Comparison of ENCODE assay signal across 13 mouse cellular contexts in genomic region chr4:121004679-121005078, GRCm38 (mm10). TPM values are rescaled to one million over a fixed set of nuclear protein-coding genes. Genes with fewer than 3 reads are reported as not detected.
DNase-seq lines count a peak whose midpoint lies in the region; ATAC-seq and TF ChIP-seq lines count a peak whose summit lies in the region.
"Had no signal": no experiment of that assay in that cellular context is flagged by ENCODE, and none has a peak within 500 bp of the region (broad histone marks: within the 10 kb centered on the region; RNA-seq: fewer than 3 reads in every experiment).

No protein-coding gene starts in this region.

- H3K9me3 ChIP-seq in midbrain, embryonic 14.5 days (ENCODE audit: control insufficient read depth, low read length) = no peaks in the 10 kb centered on the region
- no peaks in the 10 kb centered on the region for H3K9me3 ChIP-seq in midbrain, embryonic 16.5 days (replicated peaks; ENCODE audit: control insufficient read depth, low read length, poor library complexity, severe bottlenecking)
- H3K9me3 ChIP-seq: embryonic facial prominence, embryonic 13.5 days had no signal

- H3K4me1 ChIP-seq in midbrain, embryonic 14.5 days (ENCODE audit: control insufficient read depth, insufficient read depth, low read length) = peaks cover 39% of the 10 kb centered on the region
- peaks cover 25% of the 10 kb centered on the region for H3K4me1 ChIP-seq in midbrain, embryonic 16.5 days (ENCODE audit: control insufficient read depth, insufficient read depth, low read length)
- H3K4me1 ChIP-seq in olfactory bulb, adult 2 months (ENCODE audit: control insufficient read depth, insufficient read depth, low read length) = peaks cover 18% of the 10 kb centered on the region

- TF ChIP-seq CTCF in olfactory bulb, adult 2 months (IDR thresholded peaks at IDR 0.05; ENCODE audit: insufficient read depth, low read depth, low read length) = no peak

- H3K27me3 ChIP-seq in midbrain, embryonic 14.5 days (ENCODE audit: control insufficient read depth, insufficient read depth, low read length) = no peaks in the 10 kb centered on the region
- no peaks in the 10 kb centered on the region for H3K27me3 ChIP-seq in midbrain, embryonic 16.5 days (ENCODE audit: control insufficient read depth, insufficient read depth, low read depth, low read length)
- H3K27me3 ChIP-seq: embryonic facial prominence, embryonic 13.5 days had no signal

- intact Hi-C loops in heart, postnatal 36 days (cut with DNase I) = no loop called here

- peak; percentile 91 for DNase-seq in heart, adult 11 months
- no peak for DNase-seq in heart, postnatal 36 days
- DNase-seq in midbrain, embryonic 14.5 days = no peak
- no peak for DNase-seq in cerebellum, adult 11-12 months
- DNase-seq: adrenal gland, adult 8-10 months; gastrocnemius, postnatal 36 days; lung, postnatal 4 days; right cerebral cortex, postnatal 4 days had no signal

- 90% methylated on average over 4 of the region's 4 CpGs for WGBS in midbrain, embryonic 14.5 days
- 88% methylated on average over 4 of the region's 4 CpGs for WGBS in midbrain, embryonic 16.5 days
- WGBS in olfactory bulb, adult 2 months = 74% methylated on average over 4 of the region's 4 CpGs

- H3K4me3 ChIP-seq in midbrain, embryonic 14.5 days (replicated peaks; ENCODE audit: low read depth, low read length) = no peak overlapping the region
- H3K4me3 ChIP-seq in midbrain, embryonic 16.5 days (ENCODE audit: low read depth, low read length) = no peak overlapping the region
- no peak overlapping the region for H3K4me3 ChIP-seq in olfactory bulb, adult 2 months (ENCODE audit: insufficient read depth, low read depth, low read length)
- H3K4me3 ChIP-seq: embryonic facial prominence, embryonic 13.5 days had no signal

- peak overlapping the region; percentile 79 for H3K27ac ChIP-seq in midbrain, embryonic 14.5 days (replicated peaks; ENCODE audit: low read depth, low read length)
- H3K27ac ChIP-seq in midbrain, embryonic 16.5 days (ENCODE audit: low read length) = no peak overlapping the region; the same call in 1 of the 2 replicates
- 0 out of 2 replicates have a peak overlapping the region, but pooled peaks have one; percentile 0 for H3K27ac ChIP-seq in olfactory bulb, adult 2 months (ENCODE audit: insufficient read depth, low read depth, low read length)

- no peaks in the 10 kb centered on the region for H3K36me3 ChIP-seq in midbrain, embryonic 14.5 days (ENCODE audit: control insufficient read depth, insufficient read depth, low read length)
- no peaks in the 10 kb centered on the region for H3K36me3 ChIP-seq in midbrain, embryonic 16.5 days (ENCODE audit: control insufficient read depth, insufficient read depth, low read length)
- H3K36me3 ChIP-seq: embryonic facial prominence, embryonic 13.5 days had no signal

- ATAC-seq in midbrain, embryonic 14.5 days (ENCODE audit: low FRiP score, low TSS enrichment) = no peak
- no peak for ATAC-seq in midbrain, embryonic 16.5 days
- ATAC-seq in hematopoietic stem cell, adult 5-6 weeks (replicated peaks in 1 of 2; ENCODE audit: insufficient read depth in 1 of 2, low FRiP score in 2 of 2, low TSS enrichment in 1 of 2, low read depth in 1 of 2, poor library complexity in 2 of 2, severe bottlenecking in 2 of 2) = peak; percentile 58 to 82
- ATAC-seq in cerebellum, adult (ENCODE audit: insufficient number of reproducible peaks, low FRiP score, low TSS enrichment) = no peak

- no peak overlapping the region for H3K9ac ChIP-seq in midbrain, embryonic 14.5 days (replicated peaks; ENCODE audit: low read length)
- no peak overlapping the region for H3K9ac ChIP-seq in midbrain, embryonic 16.5 days (ENCODE audit: low read depth, low read length)
- H3K9ac ChIP-seq: embryonic facial prominence, embryonic 13.5 days had no signal

- no peak for TF ChIP-seq POLR2A in olfactory bulb, adult 2 months (IDR thresholded peaks at IDR 0.05; ENCODE audit: insufficient read depth, low read depth, low read length)

- H3K4me2 ChIP-seq in midbrain, embryonic 14.5 days (ENCODE audit: low read length) = no peak overlapping the region
- H3K4me2 ChIP-seq in midbrain, embryonic 16.5 days (ENCODE audit: low read length) = no peak overlapping the region
- H3K4me2 ChIP-seq: embryonic facial prominence, embryonic 13.5 days had no signal

RNA-seq across cellular contexts. Expression of gene Smap2, which starts 12.4 kb away (rescaled TPM):
- 10 to 100 TPM; 40.0 to 47.7 TPM for total RNA-seq in heart, postnatal 36 days (2021)
- polyA plus RNA-seq in midbrain, embryonic 14.5 days (2014; fragmentation: Nextera tagmentation; extraction: Ambion mirVana) = 47.5 and 52.0 TPM in 2 replicates
- polyA plus RNA-seq in midbrain, embryonic 16.5 days (2015; fragmentation: Nextera tagmentation; extraction: Ambion mirVana) = 41.1 and 43.2 TPM in 2 replicates
- total RNA-seq in hematopoietic stem cell, adult 5-6 weeks (2017) = 50.3 and 52.8 TPM in 2 replicates
- not detected in 2 replicates for polyA plus RNA-seq in olfactory bulb, adult 2 months (2012; ENCODE audit: insufficient read depth, insufficient read length, low replicate concordance, missing spikeins)

RNA-seq across cellular contexts. Expression of gene Col9a2, which starts 34.5 kb away (rescaled TPM):
- total RNA-seq in heart, postnatal 36 days (2021) = under 1 TPM in 1 of 2 experiments, not detected in 1; 0.50 TPM
- polyA plus RNA-seq in midbrain, embryonic 14.5 days (2014; fragmentation: Nextera tagmentation; extraction: Ambion mirVana) = 8.3 and 10.9 TPM in 2 replicates
- 13.1 and 16.7 TPM in 2 replicates for polyA plus RNA-seq in midbrain, embryonic 16.5 days (2015; fragmentation: Nextera tagmentation; extraction: Ambion mirVana)
- total RNA-seq in hematopoietic stem cell, adult 5-6 weeks (2017) = 0.06 TPM in 1 of 2 replicates, not detected in the other
- not detected in 2 replicates for polyA plus RNA-seq in olfactory bulb, adult 2 months (2012; ENCODE audit: insufficient read depth, insufficient read length, low replicate concordance, missing spikeins)

RNA-seq across cellular contexts. Expression of gene Zfp69, which starts 53.2 kb away (rescaled TPM):
- total RNA-seq in heart, postnatal 36 days (2021) = 1 to 10 TPM; 1.4 to 1.5 TPM
- 6.4 and 6.6 TPM in 2 replicates for polyA plus RNA-seq in midbrain, embryonic 14.5 days (2014; fragmentation: Nextera tagmentation; extraction: Ambion mirVana)
- 5.8 and 7.2 TPM in 2 replicates for polyA plus RNA-seq in midbrain, embryonic 16.5 days (2015; fragmentation: Nextera tagmentation; extraction: Ambion mirVana)
- total RNA-seq in hematopoietic stem cell, adult 5-6 weeks (2017) = 4.2 and 4.3 TPM in 2 replicates
- not detected in 2 replicates for polyA plus RNA-seq in olfactory bulb, adult 2 months (2012; ENCODE audit: insufficient read depth, insufficient read length, low replicate concordance, missing spikeins)

Comparison
In these comparisons a context has a peak if more than half of its experiments do, and no peak if none do; other contexts are left out.
1. ATAC-seq: peak in hematopoietic stem cell, adult 5-6 weeks (2 of 2); none in midbrain, embryonic 14.5 days (single experiment), midbrain, embryonic 16.5 days (single experiment) and cerebellum, adult (single experiment).